Mouse (Mus musculus) embryonic facial prominence, embryonic 14.5 days (tissue): ENCODE results near the gene Kctd19. TPM values are rescaled to one million over a fixed set of nuclear protein-coding genes. Genes with fewer than 3 reads are reported as not detected.

Experiments
- ATAC-seq: fragments of 200-750 bp; cut with Nextera tagmentation; 2 replicates; pipeline ENCODE4 v1.8.0; 2017; ENCODE audit warnings: low read depth, moderate number of reproducible peaks, moderate TSS enrichment
- DNase-seq: peaks from one replicate; pipeline ENCODE4 v3.0.0-alpha.2; 2015; ENCODE audit warnings: low spot score
- H3K27ac ChIP-seq: fragments of 300-500 bp; sonication (generic); replicated peaks from 2 replicates; pipeline ENCODE4 v1.5.1; 2014; ENCODE audit warnings: low read depth, mild to moderate bottlenecking, low read length, moderate library complexity
- H3K27me3 ChIP-seq: fragments of 300-500 bp; sonication (generic); replicated peaks from 2 replicates; pipeline ENCODE4 v1.6.1; 2014; ENCODE audit warnings: low read length; ENCODE audit not compliant: control insufficient read depth, insufficient read depth
- H3K36me3 ChIP-seq: fragments of 300-500 bp; sonication (generic); 2 replicates; pipeline ENCODE4 v1.6.1; 2014; ENCODE audit warnings: low read length, mixed read lengths; ENCODE audit not compliant: control insufficient read depth, insufficient read depth
- H3K4me1 ChIP-seq: fragments of 300-500 bp; sonication (generic); 2 replicates; pipeline ENCODE4 v1.6.1; 2014; ENCODE audit warnings: antibody characterized with exemption, low read length; ENCODE audit not compliant: control insufficient read depth, insufficient read depth
- H3K4me2 ChIP-seq: fragments of 300-500 bp; sonication (generic); 2 replicates; pipeline ENCODE4 v1.6.1; 2014; ENCODE audit warnings: low read depth, mild to moderate bottlenecking, low read length, moderate library complexity, mixed read lengths
- H3K4me3 ChIP-seq: fragments of 300-500 bp; sonication (generic); 2 replicates; pipeline ENCODE4 v1.5.1; 2014; ENCODE audit warnings: low read depth, mild to moderate bottlenecking, low read length
- H3K9ac ChIP-seq: fragments of 300-500 bp; sonication (generic); 2 replicates; pipeline ENCODE4 v1.6.1; 2014; ENCODE audit warnings: low read depth, mild to moderate bottlenecking, low read length, moderate library complexity, mixed read lengths
- H3K9me3 ChIP-seq: fragments of 300-500 bp; sonication (generic); 2 replicates; pipeline ENCODE4 v1.6.1; 2016; ENCODE audit warnings: low read length; ENCODE audit not compliant: control insufficient read depth
- WGBS: fragments of 180-500 bp; shearing (Covaris S2); extraction: QIAGEN DNeasy Blood & Tissue Kit; methylation state at CpG from one replicate; pipeline ENCODE4 v1.1.7; 2014; 5-methylcytosine and 5-hydroxymethylcytosine counted together
- polyA plus RNA-seq: library from polyadenylated mRNA; unstranded; fragments of >200 nt; fragmentation: Nextera tagmentation; extraction: Ambion mirVana; gene quantifications from 2 replicates; pipeline ENCODE4 v1.2.1, GENCODE M21; 2014

Kctd19 gene
- polyA plus RNA-seq, 1 experiment from 2014 or later = not detected

DNA sequence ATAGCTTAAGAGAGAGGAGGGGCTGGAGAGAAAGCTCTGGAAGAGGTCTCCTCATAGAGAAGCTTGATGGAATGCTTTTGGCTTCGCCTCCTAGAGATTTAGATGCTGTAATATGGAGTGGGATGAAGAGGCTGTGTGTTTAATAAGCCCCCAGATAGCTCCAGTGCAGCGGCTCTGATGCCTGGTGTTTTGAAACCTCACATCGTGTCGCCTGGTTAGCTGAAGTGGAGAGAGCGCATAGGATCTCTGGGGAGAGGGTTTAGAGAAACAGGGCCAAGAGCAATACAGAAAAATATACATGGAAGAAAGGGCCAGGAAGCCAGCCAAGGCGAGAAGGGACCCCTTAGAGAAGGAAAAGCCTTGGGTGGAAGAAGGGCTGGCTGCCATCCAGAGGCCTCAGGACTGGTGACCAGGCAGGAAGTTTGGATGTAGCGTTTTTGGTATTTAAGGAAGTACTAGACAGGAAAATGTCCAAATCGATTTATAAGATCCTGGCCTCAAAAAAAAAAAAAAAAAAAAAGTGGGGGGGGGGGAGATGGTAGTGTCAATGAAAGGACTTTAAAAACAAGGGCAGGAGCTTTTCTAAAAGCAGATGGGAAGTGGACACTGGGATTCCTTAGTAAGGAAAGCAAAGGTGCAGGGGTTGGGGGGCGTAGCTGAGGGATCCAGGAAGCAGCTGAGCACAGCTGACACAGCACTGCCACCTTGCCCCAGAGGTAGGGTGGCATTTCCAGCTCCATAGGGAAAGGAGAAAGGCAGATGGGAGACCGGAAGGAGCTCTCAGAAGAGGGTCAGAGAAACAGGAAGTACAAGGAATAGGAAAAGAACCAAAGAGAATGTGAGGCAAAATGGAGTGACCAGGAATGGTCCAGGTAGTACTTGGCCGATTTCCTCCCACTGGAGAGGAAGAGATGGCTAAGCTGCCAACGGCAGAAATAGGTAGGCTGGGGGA, 51.3 kb downstream of the Kctd19 start:
- 66% methylated on average over 12 of the region's 12 CpGs for WGBS
- ATAC-seq = no peak
- no peak overlapping the region for H3K4me3 ChIP-seq
- peak; percentile 67 for DNase-seq
- H3K4me2 ChIP-seq = no peak overlapping the region
- peaks cover 10% of the 10 kb centered on the region for H3K36me3 ChIP-seq
- no peak overlapping the region for H3K9ac ChIP-seq
- H3K27me3 ChIP-seq = no peaks in the 10 kb centered on the region
- no peaks in the 10 kb centered on the region for H3K4me1 ChIP-seq
- peaks cover 3% of the 10 kb centered on the region; the same call in 1 of the 2 replicates for H3K9me3 ChIP-seq
- no peak overlapping the region; the same call in 1 of the 2 replicates for H3K27ac ChIP-seq

DNA sequence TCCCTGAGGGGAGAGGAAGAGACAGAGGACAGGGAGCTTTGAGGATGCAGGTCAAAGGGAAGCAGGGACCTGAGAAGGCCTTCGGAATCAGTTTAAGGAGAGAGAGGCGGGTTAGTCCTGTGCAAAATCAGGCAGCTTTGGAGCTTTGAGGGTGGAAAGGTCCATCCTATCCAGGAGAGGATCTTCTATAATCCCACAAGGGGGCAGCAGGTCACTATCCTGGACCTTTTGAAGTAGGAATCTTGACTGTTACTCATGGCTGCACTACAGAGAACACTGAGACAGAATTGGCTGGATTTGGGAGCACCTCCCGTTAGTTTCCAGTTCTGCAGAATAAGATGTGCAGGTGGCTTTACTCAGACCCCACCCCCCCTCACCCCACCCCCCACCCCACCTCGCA, 53.7 kb downstream of the Kctd19 start:
- Histone ChIP-seq H3K36me3 (peaks cover 3% of the 10 kb centered on the region; the same call in 1 of the 2 replicates), H3K27me3 (no peaks in the 10 kb centered on the region), H3K9me3 (no peaks in the 10 kb centered on the region), H3K9ac (no peak overlapping the region), H3K4me1 (no peaks in the 10 kb centered on the region), H3K4me2 (no peak overlapping the region), H3K4me3 (no peak overlapping the region), H3K27ac (no peak overlapping the region)
- DNase-seq (peak; percentile 79), ATAC-seq (no peak)
- WGBS = 30% methylated on average over 4 of the region's 4 CpGs

- Histone ChIP-seq H3K27ac (no peak overlapping the region), H3K4me2 (no peak overlapping the region)
- no peak for ATAC-seq
These were observed 54.1 kb downstream of the Kctd19 start for GRCm38 (mm10) chr8:105359208-105359607.

DNA sequence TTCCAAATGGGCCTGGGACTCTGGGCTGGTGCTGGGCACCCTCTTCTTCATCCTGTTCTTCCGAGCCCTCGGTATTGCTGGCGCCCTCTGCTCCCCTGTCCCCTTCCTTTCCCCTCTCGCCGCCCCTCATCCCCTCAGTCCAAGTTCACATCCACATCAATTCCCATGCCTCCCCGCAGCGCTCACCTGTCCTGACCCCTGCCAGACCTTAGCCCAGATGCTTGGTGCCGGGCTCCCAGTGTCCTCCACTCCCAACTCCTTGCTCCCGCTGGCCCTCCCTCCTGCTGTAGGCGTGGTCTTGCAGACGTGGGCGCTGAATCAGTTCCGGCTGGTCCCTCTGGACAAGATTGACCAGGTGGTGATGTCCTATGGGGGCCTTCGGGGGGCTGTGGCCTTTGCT, 56.6 kb downstream of the Kctd19 start:
- WGBS = 83% methylated on average over 14 of the region's 14 CpGs
- Histone ChIP-seq H3K4me3 (no peak overlapping the region), H3K4me1 (no peaks in the 10 kb centered on the region), H3K36me3 (0 out of 2 replicates have a peak, but pooled peaks cover 3% of the 10 kb centered on the region), H3K4me2 (no peak overlapping the region), H3K9me3 (no peaks in the 10 kb centered on the region), H3K27me3 (no peaks in the 10 kb centered on the region), H3K9ac (no peak overlapping the region), H3K27ac (no peak overlapping the region)
- DNase-seq = no peak
- ATAC-seq = no peak

More at GRCm38 (mm10) chr8:105359208-105359607, 54.1 kb downstream of the Kctd19 start:
- no peaks in the 10 kb centered on the region for H3K9me3 ChIP-seq
- H3K27me3 ChIP-seq = no peaks in the 10 kb centered on the region
- H3K4me1 ChIP-seq = no peaks in the 10 kb centered on the region
- H3K36me3 ChIP-seq = peaks cover 3% of the 10 kb centered on the region; the same call in 1 of the 2 replicates
- no peak for DNase-seq
- H3K9ac ChIP-seq = no peak overlapping the region
- no peak overlapping the region for H3K4me3 ChIP-seq
- WGBS = 68% methylated on average over 15 of the region's 15 CpGs

GRCm38 (mm10) chr8:105355179-105356024, 57.9 kb downstream of the Kctd19 start:
- Histone ChIP-seq H3K4me1 (0 out of 2 replicates have a peak, but pooled peaks cover 1% of the 10 kb centered on the region), H3K36me3 (0 out of 2 replicates have a peak, but pooled peaks cover 3% of the 10 kb centered on the region), H3K9me3 (no peaks in the 10 kb centered on the region), H3K4me2 (no peak overlapping the region), H3K4me3 (no peak overlapping the region), H3K27ac (no peak overlapping the region), H3K9ac (no peak overlapping the region), H3K27me3 (no peaks in the 10 kb centered on the region)
- DNase-seq (no peak), ATAC-seq (no peak)
- WGBS = 56% methylated on average over 26 of the region's 26 CpGs

- H3K4me2 ChIP-seq = no peak overlapping the region
- 0 out of 2 replicates have a peak, but pooled peaks cover 3% of the 10 kb centered on the region for H3K36me3 ChIP-seq
- no peaks in the 10 kb centered on the region for H3K9me3 ChIP-seq
- H3K27ac ChIP-seq = no peak overlapping the region
- H3K4me3 ChIP-seq = no peak overlapping the region
- DNase-seq (no peak), ATAC-seq (no peak)
- H3K27me3 ChIP-seq = no peaks in the 10 kb centered on the region
- H3K4me1 ChIP-seq = 0 out of 2 replicates have a peak, but pooled peaks cover 3% of the 10 kb centered on the region
- 85% methylated on average over 4 of the region's 4 CpGs for WGBS
- 0 out of 2 replicates have a peak overlapping the region, but pooled peaks have one; percentile 0 for H3K9ac ChIP-seq
These were observed 58.8 kb downstream of the Kctd19 start for GRCm38 (mm10) chr8:105354549-105354948.

DNA sequence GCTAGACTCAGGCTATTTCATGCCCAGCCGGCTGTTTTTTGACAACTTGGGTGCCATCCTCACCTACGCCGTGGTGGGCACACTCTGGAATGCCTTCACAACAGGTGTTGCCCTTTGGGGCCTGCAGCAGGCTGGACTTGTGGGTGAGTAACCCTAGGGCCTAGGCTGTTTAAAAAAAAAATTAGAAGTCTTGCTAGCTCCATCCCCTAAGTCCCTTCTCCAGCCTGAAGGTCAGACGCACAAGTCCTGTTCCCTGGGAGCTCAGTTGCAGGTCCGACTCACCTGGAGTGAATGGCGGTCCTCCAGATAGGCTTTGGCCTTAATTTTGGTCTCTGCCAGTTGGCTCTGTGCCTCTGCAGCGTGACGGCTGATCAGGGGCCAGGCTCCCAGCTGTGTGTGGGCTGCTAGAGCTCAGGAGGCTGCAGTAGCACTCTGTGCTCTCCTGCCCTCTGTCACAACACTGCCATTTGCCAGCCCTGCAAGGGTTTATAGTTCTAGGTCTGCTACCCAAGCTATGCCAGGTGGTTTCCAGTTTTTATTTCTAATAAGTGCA, 59.6 kb downstream of the Kctd19 start:
- DNase-seq = no peak
- Histone ChIP-seq H3K4me1 (0 out of 2 replicates have a peak, but pooled peaks cover 3% of the 10 kb centered on the region), H3K9ac (no peak overlapping the region), H3K4me3 (no peak overlapping the region), H3K27ac (no peak overlapping the region), H3K27me3 (no peaks in the 10 kb centered on the region), H3K36me3 (0 out of 2 replicates have a peak, but pooled peaks cover 3% of the 10 kb centered on the region), H3K9me3 (no peaks in the 10 kb centered on the region), H3K4me2 (no peak overlapping the region)
- 71% methylated on average over 8 of the region's 8 CpGs for WGBS
- no peak for ATAC-seq

GRCm38 (mm10) chr8:105350186-105350585, 63.1 kb downstream of the Kctd19 start:
- no peaks in the 10 kb centered on the region for H3K27me3 ChIP-seq
- ATAC-seq = no peak
- peak overlapping the region; percentile 98 for H3K4me2 ChIP-seq
- H3K36me3 ChIP-seq = no peaks in the 10 kb centered on the region
- H3K9ac ChIP-seq = no peak overlapping the region
- peak overlapping the region; percentile 51; the same call in 1 of the 2 replicates for H3K4me3 ChIP-seq
- H3K27ac ChIP-seq = no peak overlapping the region
- H3K9me3 ChIP-seq = no peaks in the 10 kb centered on the region
- WGBS = 33% methylated on average over 7 of the region's 7 CpGs
- peaks cover 20% of the 10 kb centered on the region for H3K4me1 ChIP-seq
- no peak for DNase-seq
